Mouse (Mus musculus): ENCODE data around the gene Nup85.

DNA sequence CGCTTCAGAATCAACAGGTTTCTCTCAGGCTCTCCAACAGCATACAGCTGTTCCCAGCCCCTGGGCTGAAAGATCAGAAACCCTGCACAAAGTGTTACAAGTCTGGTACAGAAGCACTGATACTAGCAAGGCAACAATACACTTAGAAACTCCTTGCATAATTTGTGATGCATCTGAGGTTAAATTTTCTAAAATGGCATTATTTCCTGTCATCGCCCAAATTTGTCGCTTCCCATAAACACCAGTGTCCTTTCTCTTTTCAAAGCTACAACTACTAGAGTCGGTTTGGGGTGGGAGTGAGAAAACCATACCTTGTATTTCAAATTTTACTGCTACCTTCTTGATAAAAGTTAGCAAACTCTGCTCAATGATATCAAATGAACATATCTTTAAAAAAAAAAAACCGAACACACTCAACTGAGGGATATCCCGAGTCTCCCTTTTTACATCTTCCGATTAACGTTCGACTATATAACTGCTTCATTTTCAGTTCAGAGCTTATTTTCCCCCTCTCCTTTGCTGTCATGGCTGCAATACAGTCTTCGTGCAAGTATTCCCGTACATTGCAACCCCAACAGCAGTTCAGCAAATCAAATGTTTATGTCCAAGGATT is 29.4 kb upstream of the Nup85 start:
- TF ChIP-seq CTCF (IDR thresholded peaks at IDR 0.05), result no peak
- no peak for TF ChIP-seq EP300 (IDR thresholded peaks at IDR 0.05; ENCODE audit: insufficient read depth, low read depth, low read length)

Measured in heart, adult 2 months (tissue).